Mouse (Mus musculus) thymus, adult 2 months (tissue): Measurements from ENCODE around the gene Rec114. TPM values are rescaled to one million over a fixed set of nuclear protein-coding genes. Genes with fewer than 3 reads are reported as not detected.

Experiments
- DNase-seq: peaks from one replicate; pipeline ENCODE4 v3.0.0; 2021
- H3K27ac ChIP-seq: fragments of 200-500 bp; 2 replicates; pipeline ENCODE4 v1.5.1; 2012; ENCODE audit warnings: low read length, control low read depth; ENCODE audit not compliant: control insufficient read depth, insufficient read depth
- H3K27me3 ChIP-seq: fragments of 200-500 bp; 2 replicates; pipeline ENCODE4 v1.6.1; 2012; ENCODE audit warnings: mild to moderate bottlenecking, low read length, moderate library complexity, mixed read lengths; ENCODE audit not compliant: control insufficient read depth, insufficient read depth
- H3K36me3 ChIP-seq: fragments of 200-500 bp; 2 replicates; pipeline ENCODE4 v1.6.1; 2012; ENCODE audit warnings: mild to moderate bottlenecking, low read length, moderate library complexity; ENCODE audit not compliant: control insufficient read depth, insufficient read depth
- H3K4me1 ChIP-seq: fragments of 200-500 bp; replicated peaks from 2 replicates; pipeline ENCODE4 v1.6.1; 2012; ENCODE audit warnings: low read length; ENCODE audit not compliant: control insufficient read depth, insufficient read depth
- H3K4me3 ChIP-seq: fragments of 200-500 bp; 2 replicates; pipeline ENCODE4 v1.5.1; 2012; ENCODE audit warnings: mild to moderate bottlenecking, low read length, control low read depth, moderate library complexity; ENCODE audit not compliant: control insufficient read depth, insufficient read depth
- CTCF ChIP-seq: fragments of 200-500 bp; IDR thresholded peaks from 2 replicates; pipeline ENCODE4 v1.5.1; 2012; ENCODE audit warnings: mild to moderate bottlenecking, control low read depth, low read length, moderate library complexity, borderline replicate concordance; ENCODE audit not compliant: control insufficient read depth, poor library complexity, insufficient read depth; ENCODE audit errors: extremely low read depth
- POLR2A ChIP-seq: fragments of 200-500 bp; IDR thresholded peaks from 2 replicates; pipeline ENCODE4 v1.6.1; 2012; ENCODE audit warnings: mild to moderate bottlenecking, low read length, control low read depth, moderate library complexity; ENCODE audit not compliant: control insufficient read depth, poor library complexity, insufficient read depth; ENCODE audit errors: extremely low read depth
- WGBS: fragments of 180-500 bp; shearing (Covaris S2); methylation state at CpG from one replicate; pipeline ENCODE4 v1.1.7; 2018; 5-methylcytosine and 5-hydroxymethylcytosine counted together
- polyA plus RNA-seq: library from polyadenylated mRNA; depleted of rRNA; stranded (reverse); fragments of >200 nt; gene quantifications from 2 replicates; pipeline ENCODE4 v1.2.3, GENCODE M21; 2012

Rec114 gene
- polyA plus RNA-seq, 1 experiment: not detected

GRCm38 (mm10) chr9:58656396-58656795, 87.4 kb downstream of the Rec114 start:
- no peak for TF ChIP-seq CTCF
- TF ChIP-seq POLR2A: no peak
- peak; percentile 9 for DNase-seq
- no peaks in the 10 kb centered on the region for H3K27me3 ChIP-seq
- no peak overlapping the region for H3K4me3 ChIP-seq
- H3K36me3 ChIP-seq: peaks cover 11% of the 10 kb centered on the region
- WGBS: 81% methylated on average over 2 of the region's 2 CpGs
- no peaks in the 10 kb centered on the region for H3K4me1 ChIP-seq
- no peak overlapping the region for H3K27ac ChIP-seq

- Histone ChIP-seq H3K27ac (no peak overlapping the region), H3K27me3 (no peaks in the 10 kb centered on the region), H3K4me3 (no peak overlapping the region), H3K4me1 (no peaks in the 10 kb centered on the region), H3K36me3 (peaks cover 15% of the 10 kb centered on the region)
- no peak for DNase-seq
- TF ChIP-seq POLR2A: no peak
- no peak for TF ChIP-seq CTCF
- 89% methylated on average over 4 of the region's 4 CpGs for WGBS
These were observed 89.3 kb downstream of the Rec114 start for GRCm38 (mm10) chr9:58654494-58654893.

- TF ChIP-seq POLR2A: no peak
- TF ChIP-seq CTCF: no peak
- Histone ChIP-seq H3K27me3 (no peaks in the 10 kb centered on the region), H3K4me3 (no peak overlapping the region), H3K36me3 (peaks cover 15% of the 10 kb centered on the region), H3K4me1 (no peaks in the 10 kb centered on the region), H3K27ac (no peak overlapping the region)
- peak; percentile 51 for DNase-seq
- 62% methylated on average over 4 of the region's 4 CpGs for WGBS
These were observed 91.8 kb downstream of the Rec114 start for GRCm38 (mm10) chr9:58651993-58652392.

- WGBS: 45% methylated on average over 4 of the region's 4 CpGs
- no peak overlapping the region for H3K4me3 ChIP-seq
These were observed 94.5 kb downstream of the Rec114 start for GRCm38 (mm10) chr9:58649265-58649626.

GRCm38 (mm10) chr9:58648406-58649264, 95.1 kb downstream of the Rec114 start:
- H3K27me3 ChIP-seq: no peaks in the 10 kb centered on the region
- H3K4me3 ChIP-seq: no peak overlapping the region
- H3K36me3 ChIP-seq: peaks cover 29% of the 10 kb centered on the region
- no peak overlapping the region for H3K27ac ChIP-seq
- 91% methylated on average over 6 of the region's 6 CpGs for WGBS
- DNase-seq: no peak
- H3K4me1 ChIP-seq: no peaks in the 10 kb centered on the region
- TF ChIP-seq CTCF (no peak), POLR2A (no peak)

More at GRCm38 (mm10) chr9:58649265-58649626, 94.5 kb downstream of the Rec114 start:
- no peak overlapping the region for H3K27ac ChIP-seq
- no peaks in the 10 kb centered on the region for H3K27me3 ChIP-seq
- H3K36me3 ChIP-seq: peaks cover 25% of the 10 kb centered on the region
- DNase-seq: no peak
- no peaks in the 10 kb centered on the region for H3K4me1 ChIP-seq
- TF ChIP-seq POLR2A (no peak), CTCF (no peak)

- Histone ChIP-seq H3K27me3 (no peaks in the 10 kb centered on the region), H3K27ac (no peak overlapping the region), H3K4me3 (no peak overlapping the region), H3K36me3 (peaks cover 23% of the 10 kb centered on the region), H3K4me1 (no peaks in the 10 kb centered on the region)
- DNase-seq: no peak
- TF ChIP-seq POLR2A (no peak), CTCF (no peak)
- 71% methylated on average over 2 of the region's 2 CpGs for WGBS
These were observed 113.3 kb downstream of the Rec114 start for GRCm38 (mm10) chr9:58630441-58630840.

- H3K27me3 ChIP-seq: no peaks in the 10 kb centered on the region
- H3K4me3 ChIP-seq: no peak overlapping the region
- DNase-seq: no peak
- no peaks in the 10 kb centered on the region for H3K4me1 ChIP-seq
- WGBS: 53% methylated on average over 2 of the region's 2 CpGs
- no peak overlapping the region for H3K27ac ChIP-seq
- no peak for TF ChIP-seq CTCF
- no peak for TF ChIP-seq POLR2A
- peaks cover 23% of the 10 kb centered on the region for H3K36me3 ChIP-seq
These were observed 116.6 kb downstream of the Rec114 start for GRCm38 (mm10) chr9:58627197-58627596.
